Mouse (Mus musculus): ENCODE results near the gene R3hcc1l.

DNA sequence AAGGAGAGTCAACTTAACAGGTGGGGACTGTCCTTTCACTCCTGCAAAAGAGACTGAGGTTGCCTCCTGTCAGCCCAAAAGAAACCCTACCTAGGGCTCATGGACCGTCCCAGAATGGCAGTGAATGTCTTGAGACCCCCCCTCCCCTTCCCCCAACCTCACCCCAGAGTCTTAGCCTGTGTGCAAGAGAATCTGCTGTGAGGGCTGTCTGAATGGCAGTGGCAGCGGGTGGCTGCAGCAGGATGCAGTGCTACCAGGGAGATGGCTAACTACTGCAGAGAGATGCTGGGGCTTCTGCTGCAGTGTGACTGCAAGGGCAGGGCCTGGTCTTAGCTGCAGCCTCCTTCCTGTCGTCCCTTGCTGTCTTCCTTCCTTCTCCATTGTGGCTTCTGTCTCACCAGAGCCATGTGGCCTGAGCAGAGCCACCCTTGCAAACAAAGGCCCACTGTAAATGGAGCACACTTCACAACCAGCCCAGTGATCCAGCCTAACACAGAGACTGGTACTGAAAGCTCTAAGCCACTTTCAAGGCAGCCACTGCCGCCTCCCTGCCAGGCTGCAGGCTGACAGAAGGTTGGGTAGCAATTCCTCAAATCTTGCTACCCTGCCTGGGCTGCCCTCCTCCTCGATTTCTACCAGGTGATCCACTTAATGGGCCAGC is 25.2 kb upstream of the R3hcc1l start:
- TF ChIP-seq CTCF (IDR thresholded peaks at IDR 0.05; ENCODE audit: control insufficient read depth, insufficient read depth, low read length) (no peak), POLR2A (IDR thresholded peaks at IDR 0.05; ENCODE audit: borderline replicate concordance, control insufficient read depth, low read depth, low read length) (no peak)

All from bone marrow, adult 2 months (tissue).